Mouse (Mus musculus) liver, adult (tissue): ENCODE results near the gene Fez1.

Experiments
- GATA4 ChIP-seq: IDR thresholded peaks from 2 replicates; pipeline ENCODE4 v1.6.1; 2014; ENCODE audit warnings: mild to moderate bottlenecking, low read length; ENCODE audit not compliant: insufficient replicate concordance

Fez1 gene

GRCm38 (mm10) chr9:36898560-36898959 is 76.9 kb downstream of the Fez1 start:
- TF ChIP-seq GATA4 = no peak

GRCm38 (mm10) chr9:36900464-36900863 is 78.8 kb downstream of the Fez1 start:
- TF ChIP-seq GATA4 = no peak

- TF ChIP-seq GATA4 = no peak
Measured at GRCm38 (mm10) chr9:36905452-36905851, 83.8 kb downstream of the Fez1 start.

- no peak for TF ChIP-seq GATA4
Measured at GRCm38 (mm10) chr9:36916362-36916761, 94.7 kb downstream of the Fez1 start.

GRCm38 (mm10) chr9:36916915-36917314 is 95.3 kb downstream of the Fez1 start:
- no peak for TF ChIP-seq GATA4

- TF ChIP-seq GATA4 = no peak
Measured at GRCm38 (mm10) chr9:36918582-36918981, 96.9 kb downstream of the Fez1 start.

GRCm38 (mm10) chr9:36919472-36919871 is 97.8 kb downstream of the Fez1 start:
- no peak for TF ChIP-seq GATA4

- TF ChIP-seq GATA4 = no peak
Measured at GRCm38 (mm10) chr9:36921718-36922415, 100.2 kb downstream of the Fez1 start.

GRCm38 (mm10) chr9:36923753-36924152 is 102.1 kb downstream of the Fez1 start:
- TF ChIP-seq GATA4 = no peak
